Mouse (Mus musculus) CD4-positive, CD25-positive, alpha-beta regulatory T cell (primary cell): Measurements from ENCODE around the gene Rnf20. TPM values are rescaled to one million over a fixed set of nuclear protein-coding genes. Genes with fewer than 3 reads are reported as not detected.

Experiments
- polyA plus RNA-seq: library from polyadenylated mRNA; unstranded; fragments of 100-300 nt; shearing (Covaris generic); gene quantifications from one replicate; pipeline ENCODE4 v1.2.1, GENCODE M21; 2017

Rnf20 gene
- 51.2 TPM for polyA plus RNA-seq

DNA sequence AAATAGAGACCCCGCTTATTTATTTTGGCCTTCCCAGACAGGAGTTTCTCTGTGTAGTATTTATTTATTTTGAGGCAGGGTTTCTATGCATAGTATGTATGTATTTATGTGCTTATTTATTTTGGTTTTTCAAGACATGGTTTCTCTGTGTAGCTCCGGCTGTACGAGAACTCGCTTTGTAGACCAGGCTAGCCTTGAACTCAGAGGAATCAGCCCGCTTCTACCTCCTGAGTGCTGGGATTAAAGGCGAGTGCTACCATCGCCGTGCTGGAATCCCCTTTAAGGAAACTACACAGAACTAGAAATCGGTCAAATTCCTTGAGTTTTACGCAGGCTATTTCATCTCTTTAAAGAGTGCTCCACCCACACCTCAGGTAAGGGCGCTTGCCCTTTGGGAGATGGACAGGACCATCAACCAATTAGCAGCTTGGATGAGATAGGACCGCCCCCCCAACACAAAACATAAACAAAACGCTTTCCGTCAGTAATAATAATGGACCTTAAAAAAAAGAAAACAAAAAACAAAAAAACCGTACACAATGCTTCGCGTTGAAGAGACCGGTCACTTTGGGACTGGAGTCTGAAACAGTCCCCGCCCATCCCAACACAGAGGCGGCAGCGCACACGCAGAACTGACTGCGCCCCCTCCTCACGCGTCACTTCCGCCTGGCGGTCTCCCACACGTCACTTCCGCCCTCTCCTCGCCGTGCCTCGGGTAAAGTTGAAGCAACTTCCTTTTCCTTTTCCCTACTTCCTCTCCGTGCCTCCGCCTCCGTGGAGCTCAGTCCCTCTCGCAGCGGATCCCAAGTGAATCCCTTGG, at the start of gene Rnf20:
Gene Rnf20, plus strand, starts transcription at position 688 of the 820 bp plus-strand sequence.

DNA sequence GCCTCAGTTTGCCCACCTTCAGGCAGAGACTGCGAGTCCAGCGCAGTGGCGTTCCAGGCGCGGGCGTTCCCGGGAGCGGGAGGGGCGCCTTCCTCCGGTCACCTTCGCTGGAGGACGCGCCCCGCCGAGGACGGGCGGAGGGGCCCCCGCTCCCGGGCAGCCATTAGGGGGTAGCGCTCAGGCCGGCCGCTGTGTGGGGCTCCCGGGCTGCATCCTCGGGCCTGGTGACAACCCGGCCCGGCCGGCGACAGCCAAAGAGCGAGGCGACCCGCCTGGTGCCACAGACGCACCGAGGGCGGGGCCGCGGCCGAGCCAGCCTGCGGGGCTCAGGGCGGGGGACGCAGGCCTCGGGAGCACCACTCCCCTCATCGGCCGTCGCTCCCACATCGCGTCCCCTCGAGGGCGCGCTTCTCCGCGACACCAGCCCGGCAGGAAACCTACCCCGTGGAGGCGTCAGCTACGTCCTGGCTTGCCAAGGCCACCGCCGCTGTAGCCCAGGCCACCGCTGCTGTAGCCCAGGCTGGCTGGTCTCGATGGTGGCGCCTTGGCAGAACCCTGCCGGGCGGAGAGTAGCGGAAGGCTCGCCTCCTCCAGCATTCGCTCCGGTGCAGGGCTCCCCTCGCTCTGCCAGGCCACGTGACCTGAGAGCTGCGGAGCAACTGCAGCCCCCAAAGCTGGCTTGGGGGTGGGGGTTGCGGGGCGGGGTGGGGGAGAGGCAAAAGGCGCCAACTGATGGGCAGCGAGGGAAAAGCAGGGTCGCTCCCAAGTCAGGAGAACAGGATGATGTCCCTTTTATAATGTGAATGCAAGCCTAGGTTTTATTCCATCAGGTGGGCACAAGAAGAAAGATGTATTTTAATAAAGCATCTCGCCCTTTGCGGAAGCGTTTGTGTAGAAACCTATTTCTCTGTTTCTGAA, 34.4 kb upstream of the Rnf20 start, which contains the start of gene Tmem246:
Gene Tmem246, minus strand, starts transcription at position 694 of the 918 bp plus-strand sequence.

GRCm38 (mm10) chr4:49681812-49682211, 50.0 kb downstream of the Rnf20 start, which contains the start of gene Ppp3r2:
Ppp3r2 (minus strand) TSS chr4:49682024.

Other genes with a start within 250 kb of the Rnf20 start
- 0.28 TPM for gene Acnat2, start 223.9 kb upstream of the Rnf20 start, polyA plus RNA-seq
- gene Acnat1, start 158.1 kb upstream of the Rnf20 start, polyA plus RNA-seq: not detected
- gene Baat, start 125.4 kb upstream of the Rnf20 start, polyA plus RNA-seq: not detected
- 28.3 TPM for gene Mrpl50, start 110.9 kb upstream of the Rnf20 start, polyA plus RNA-seq
- gene Zfp189, start 110.8 kb upstream of the Rnf20 start, polyA plus RNA-seq: 4.2 TPM
- gene Aldob, start 82.5 kb upstream of the Rnf20 start, polyA plus RNA-seq: not detected
- gene Tmem246, start 34.1 kb upstream of the Rnf20 start, polyA plus RNA-seq: not detected
- not detected for gene Ppp3r2, start 50.0 kb downstream of the Rnf20 start, polyA plus RNA-seq
- gene Grin3a, start 213.7 kb downstream of the Rnf20 start, polyA plus RNA-seq: 0.10 TPM